Mouse (Mus musculus): ENCODE measurements around the gene Mta3.

DNA sequence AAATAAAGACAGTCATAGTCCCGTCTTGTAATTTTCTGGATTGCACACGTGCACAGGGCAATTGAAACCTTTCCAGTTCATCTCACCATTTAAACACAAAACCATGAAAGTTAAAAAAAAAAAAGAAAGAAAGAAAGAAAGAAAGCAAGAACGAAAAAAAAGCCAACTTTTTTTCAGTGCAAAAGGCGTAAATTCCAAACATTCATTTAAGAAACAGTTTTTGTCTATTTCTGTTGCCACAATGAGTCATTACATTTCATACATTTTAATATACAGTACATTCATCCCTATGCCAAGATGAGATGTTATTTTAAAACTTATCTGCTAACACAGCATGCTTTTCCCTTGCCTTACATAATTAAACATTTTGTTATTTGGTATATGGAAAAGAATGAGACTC is 153.7 kb downstream of the Mta3 start:
- no peak for TF ChIP-seq CTCF (IDR thresholded peaks at IDR 0.05; ENCODE audit: extremely low read depth, insufficient read depth, insufficient read length, insufficient replicate concordance)
- TF ChIP-seq POLR2A (IDR thresholded peaks at IDR 0.05; ENCODE audit: low read depth, low read length), result no peak
